Mouse (Mus musculus): ENCODE results near the gene Fancd2os. TPM values are rescaled to one million over a fixed set of nuclear protein-coding genes. Genes with fewer than 3 reads are reported as not detected.

Fancd2os gene
- total and polyA plus RNA-seq, 2 experiments from 2014 or later, result 0.11 TPM; not detected in 1

- WGBS, result under 1% methylated on average over 66 of the region's 76 CpGs
- H3K9ac ChIP-seq (replicated peaks; ENCODE audit: low read length, poor library complexity, severe bottlenecking), result peak within 1 kb of the TSS; percentile 86
- H3K4me3 ChIP-seq (ENCODE audit: low read depth, low read length), result peak within 1 kb of the TSS; percentile 69
- no peaks in the 10 kb centered on the region for H3K27me3 ChIP-seq (ENCODE audit: insufficient read depth, low read length)
- peaks cover 5% of the 10 kb centered on the region; the same call in 1 of the 2 replicates for H3K4me1 ChIP-seq (ENCODE audit: insufficient read depth, low read length)
- H3K27ac ChIP-seq (ENCODE audit: low read depth, low read length), result peak within 1 kb of the TSS; percentile 86
- peak; percentile 33 for TF ChIP-seq CTCF (IDR thresholded peaks at IDR 0.05)
- H3K9me3 ChIP-seq (ENCODE audit: low read length), result no peaks in the 10 kb centered on the region
- peaks cover 3% of the 10 kb centered on the region; the same call in 1 of the 2 replicates for H3K36me3 ChIP-seq (ENCODE audit: insufficient read depth, low read length)
- peak; percentile 87 for ATAC-seq (ENCODE audit: low FRiP score)
- DNase-seq (ENCODE audit: low spot score), result peak; percentile 85
- H3K4me2 ChIP-seq (ENCODE audit: low read depth, low read length, poor library complexity, severe bottlenecking), result peak within 1 kb of the TSS; percentile 75
Observed at GRCm38 (mm10) chr6:113623941-113624751, 23.6 kb upstream of the Fancd2os start, which contains the start of gene Vhl. TSS of gene Vhl (plus strand) at chr6:113623959.

- no peak for TF ChIP-seq CTCF (IDR thresholded peaks at IDR 0.05)
- Histone ChIP-seq H3K36me3 (ENCODE audit: insufficient read depth, low read length) (no peaks in the 10 kb centered on the region), H3K9me3 (ENCODE audit: low read length) (no peaks in the 10 kb centered on the region), H3K4me1 (ENCODE audit: insufficient read depth, low read length) (peaks cover 5% of the 10 kb centered on the region; the same call in 1 of the 2 replicates), H3K9ac (replicated peaks; ENCODE audit: low read length, poor library complexity, severe bottlenecking) (no peak overlapping the region), H3K27me3 (ENCODE audit: insufficient read depth, low read length) (no peaks in the 10 kb centered on the region), H3K4me3 (ENCODE audit: low read depth, low read length) (peak overlapping the region; percentile 69), H3K27ac (ENCODE audit: low read depth, low read length) (no peak overlapping the region), H3K4me2 (ENCODE audit: low read depth, low read length, poor library complexity, severe bottlenecking) (peak overlapping the region; percentile 75)
- no peak for ATAC-seq (ENCODE audit: low FRiP score)
- 69% methylated on average over 5 of the region's 5 CpGs for WGBS
- no peak for DNase-seq (ENCODE audit: low spot score)
Observed at GRCm38 (mm10) chr6:113623386-113623785, 22.9 kb upstream of the Fancd2os start.

- H3K4me3 ChIP-seq (ENCODE audit: low read depth, low read length), result no peak overlapping the region
- no peaks in the 10 kb centered on the region for H3K4me1 ChIP-seq (ENCODE audit: insufficient read depth, low read length)
- no peak for TF ChIP-seq CTCF (IDR thresholded peaks at IDR 0.05)
- WGBS, result 94% methylated on average over 4 of the region's 4 CpGs
- H3K36me3 ChIP-seq (ENCODE audit: insufficient read depth, low read length), result peaks cover 33% of the 10 kb centered on the region
- no peaks in the 10 kb centered on the region for H3K27me3 ChIP-seq (ENCODE audit: insufficient read depth, low read length)
- no peak overlapping the region for H3K4me2 ChIP-seq (ENCODE audit: low read depth, low read length, poor library complexity, severe bottlenecking)
- ATAC-seq (ENCODE audit: low FRiP score) (no peak), DNase-seq (ENCODE audit: low spot score) (no peak)
- H3K27ac ChIP-seq (ENCODE audit: low read depth, low read length), result no peak overlapping the region
- no peaks in the 10 kb centered on the region for H3K9me3 ChIP-seq (ENCODE audit: low read length)
- H3K9ac ChIP-seq (replicated peaks; ENCODE audit: low read length, poor library complexity, severe bottlenecking), result no peak overlapping the region
Observed at GRCm38 (mm10) chr6:113615489-113615888, 15.0 kb upstream of the Fancd2os start.

- H3K27ac ChIP-seq (ENCODE audit: low read depth, low read length), result no peak overlapping the region
- no peak overlapping the region for H3K4me3 ChIP-seq (ENCODE audit: low read depth, low read length)
- H3K9ac ChIP-seq (replicated peaks; ENCODE audit: low read length, poor library complexity, severe bottlenecking), result no peak overlapping the region
- no peaks in the 10 kb centered on the region for H3K27me3 ChIP-seq (ENCODE audit: insufficient read depth, low read length)
- ATAC-seq (ENCODE audit: low FRiP score) (no peak), DNase-seq (ENCODE audit: low spot score) (no peak)
- no peak overlapping the region for H3K4me2 ChIP-seq (ENCODE audit: low read depth, low read length, poor library complexity, severe bottlenecking)
- TF ChIP-seq CTCF (IDR thresholded peaks at IDR 0.05), result no peak
- 97% methylated on average over 8 of the region's 8 CpGs for WGBS
- no peaks in the 10 kb centered on the region for H3K4me1 ChIP-seq (ENCODE audit: insufficient read depth, low read length)
- H3K36me3 ChIP-seq (ENCODE audit: insufficient read depth, low read length), result peaks cover 33% of the 10 kb centered on the region
- no peaks in the 10 kb centered on the region for H3K9me3 ChIP-seq (ENCODE audit: low read length)
Observed at GRCm38 (mm10) chr6:113614997-113615396, 14.5 kb upstream of the Fancd2os start.

GRCm38 (mm10) chr6:113614152-113614551 is 13.6 kb upstream of the Fancd2os start:
- Histone ChIP-seq H3K27ac (ENCODE audit: low read depth, low read length) (no peak overlapping the region), H3K9ac (replicated peaks; ENCODE audit: low read length, poor library complexity, severe bottlenecking) (no peak overlapping the region), H3K4me2 (ENCODE audit: low read depth, low read length, poor library complexity, severe bottlenecking) (no peak overlapping the region), H3K9me3 (ENCODE audit: low read length) (no peaks in the 10 kb centered on the region), H3K27me3 (ENCODE audit: insufficient read depth, low read length) (no peaks in the 10 kb centered on the region), H3K36me3 (ENCODE audit: insufficient read depth, low read length) (peaks cover 33% of the 10 kb centered on the region), H3K4me3 (ENCODE audit: low read depth, low read length) (no peak overlapping the region), H3K4me1 (ENCODE audit: insufficient read depth, low read length) (no peaks in the 10 kb centered on the region)
- TF ChIP-seq CTCF (IDR thresholded peaks at IDR 0.05), result no peak
- DNase-seq (ENCODE audit: low spot score) (no peak), ATAC-seq (ENCODE audit: low FRiP score) (no peak)
- 99% methylated on average over 7 of the region's 7 CpGs for WGBS

- TF ChIP-seq CTCF (IDR thresholded peaks at IDR 0.05), result no peak
- DNase-seq (ENCODE audit: low spot score), result no peak
- Histone ChIP-seq H3K27ac (ENCODE audit: low read depth, low read length) (no peak overlapping the region), H3K4me2 (ENCODE audit: low read depth, low read length, poor library complexity, severe bottlenecking) (no peak overlapping the region), H3K9ac (replicated peaks; ENCODE audit: low read length, poor library complexity, severe bottlenecking) (no peak overlapping the region), H3K36me3 (ENCODE audit: insufficient read depth, low read length) (peaks cover 26% of the 10 kb centered on the region), H3K4me1 (ENCODE audit: insufficient read depth, low read length) (no peaks in the 10 kb centered on the region), H3K9me3 (ENCODE audit: low read length) (no peaks in the 10 kb centered on the region), H3K27me3 (ENCODE audit: insufficient read depth, low read length) (no peaks in the 10 kb centered on the region), H3K4me3 (ENCODE audit: low read depth, low read length) (no peak overlapping the region)
- no peak for ATAC-seq (ENCODE audit: low FRiP score)
- 93% methylated on average over 8 of the region's 8 CpGs for WGBS
Observed at GRCm38 (mm10) chr6:113612258-113612969, 11.9 kb upstream of the Fancd2os start.

All from midbrain, postnatal 0 days (tissue).